Mouse (Mus musculus) fibroblast of lung, adult 2 months (primary cell): ENCODE results near the gene Rassf1.
"Not testable (repeated sequence)": the region's sequence is repeated elsewhere in the genome, so short reads cannot be mapped to it uniquely, and the experiment has no call there.

ENCODE experiments used
- DNase-seq: peaks from one replicate; pipeline ENCODE4 v3.0.0-alpha.2; 2011; ENCODE audit warnings: low read depth

The Rassf1 gene

GRCm38 (mm10) chr9:107555701-107556100 is 4.3 kb downstream of the Rassf1 start:
- no peak for DNase-seq

DNA sequence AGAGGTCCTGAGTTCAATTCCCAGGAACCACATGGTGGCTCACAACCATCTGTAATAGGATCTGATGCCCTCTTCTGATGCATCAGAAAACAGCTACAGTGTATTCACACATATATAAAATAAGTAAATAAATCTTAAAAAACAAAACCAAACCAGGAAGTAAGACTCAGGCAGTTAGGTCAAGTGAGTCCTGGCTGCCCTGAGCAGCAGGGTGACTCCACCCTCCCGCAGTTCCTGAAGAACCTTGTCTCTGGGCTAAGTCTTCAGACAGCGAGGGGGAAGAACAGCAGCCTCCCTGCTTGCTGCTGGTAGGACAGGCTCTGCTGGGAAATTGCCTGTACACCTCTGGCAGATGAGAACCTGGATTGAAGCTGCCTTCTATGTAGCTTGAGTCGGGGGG is 5.0 kb downstream of the Rassf1 start:
- no peak for DNase-seq

GRCm38 (mm10) chr9:107563029-107563581 is 11.8 kb downstream of the Rassf1 start, which contains the start of gene Tusc2:
Tusc2 (plus strand) TSS chr9:107563255.
- DNase-seq: peak; percentile 90

DNA sequence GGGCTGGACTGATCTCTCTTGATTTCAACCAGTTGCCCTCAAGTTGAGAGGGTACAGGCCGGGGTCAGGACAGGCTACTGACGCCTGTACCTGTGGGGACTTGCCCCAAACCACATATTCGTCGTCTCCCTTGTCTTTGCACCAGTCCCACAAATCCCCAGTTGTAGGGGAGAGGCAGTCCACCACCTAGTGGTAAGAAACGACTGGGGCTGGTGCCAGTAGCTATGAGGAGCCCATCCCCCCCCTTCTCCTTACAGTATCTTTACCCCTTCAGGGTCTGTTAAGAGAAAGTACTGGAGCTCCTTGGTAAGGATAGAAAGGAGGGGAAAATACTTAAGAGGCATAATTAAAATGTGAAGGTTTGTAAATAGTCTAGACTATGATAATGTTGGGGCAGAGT is 14.2 kb downstream of the Rassf1 start:
- not testable (repeated sequence) for DNase-seq

DNA sequence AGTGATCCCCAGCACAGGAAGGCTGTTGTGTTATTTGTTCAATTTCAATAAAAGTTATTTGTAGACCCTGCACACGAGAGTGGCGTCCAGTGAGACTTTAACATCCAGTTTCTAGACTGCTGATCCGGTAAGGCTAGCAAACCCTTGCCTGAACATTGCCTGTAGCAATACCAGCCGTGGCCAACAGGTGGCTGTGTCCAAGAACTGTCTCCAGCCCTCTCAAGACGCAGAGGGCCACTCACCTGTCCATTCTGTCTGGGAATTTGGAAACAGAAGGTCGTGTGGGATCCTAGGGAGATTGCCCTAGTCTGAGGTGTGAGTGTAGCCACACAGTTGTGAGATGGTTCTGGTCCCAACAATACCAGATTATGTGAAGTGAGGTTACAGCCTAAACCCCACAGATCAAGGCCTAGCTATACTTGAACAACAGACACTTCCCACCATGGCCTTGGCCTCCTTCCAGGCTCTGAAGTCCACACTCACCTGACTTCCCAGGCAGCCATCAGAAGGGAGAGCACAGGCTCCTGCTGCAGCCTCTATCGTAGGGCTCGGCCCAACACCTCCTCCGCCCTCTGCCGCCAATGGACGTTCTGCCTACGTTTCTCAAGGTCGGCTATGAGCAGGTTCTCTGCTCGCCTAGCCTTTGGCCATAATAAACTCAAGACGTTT is 14.8 kb downstream of the Rassf1 start:
- no peak for DNase-seq

GRCm38 (mm10) chr9:107566855-107567254 is 15.5 kb downstream of the Rassf1 start:
- DNase-seq: no peak

- no peak for DNase-seq
Observed at GRCm38 (mm10) chr9:107567702-107568319, 16.5 kb downstream of the Rassf1 start, which contains the start of gene Hyal2. Hyal2 (plus strand) TSS chr9:107567945.

DNA sequence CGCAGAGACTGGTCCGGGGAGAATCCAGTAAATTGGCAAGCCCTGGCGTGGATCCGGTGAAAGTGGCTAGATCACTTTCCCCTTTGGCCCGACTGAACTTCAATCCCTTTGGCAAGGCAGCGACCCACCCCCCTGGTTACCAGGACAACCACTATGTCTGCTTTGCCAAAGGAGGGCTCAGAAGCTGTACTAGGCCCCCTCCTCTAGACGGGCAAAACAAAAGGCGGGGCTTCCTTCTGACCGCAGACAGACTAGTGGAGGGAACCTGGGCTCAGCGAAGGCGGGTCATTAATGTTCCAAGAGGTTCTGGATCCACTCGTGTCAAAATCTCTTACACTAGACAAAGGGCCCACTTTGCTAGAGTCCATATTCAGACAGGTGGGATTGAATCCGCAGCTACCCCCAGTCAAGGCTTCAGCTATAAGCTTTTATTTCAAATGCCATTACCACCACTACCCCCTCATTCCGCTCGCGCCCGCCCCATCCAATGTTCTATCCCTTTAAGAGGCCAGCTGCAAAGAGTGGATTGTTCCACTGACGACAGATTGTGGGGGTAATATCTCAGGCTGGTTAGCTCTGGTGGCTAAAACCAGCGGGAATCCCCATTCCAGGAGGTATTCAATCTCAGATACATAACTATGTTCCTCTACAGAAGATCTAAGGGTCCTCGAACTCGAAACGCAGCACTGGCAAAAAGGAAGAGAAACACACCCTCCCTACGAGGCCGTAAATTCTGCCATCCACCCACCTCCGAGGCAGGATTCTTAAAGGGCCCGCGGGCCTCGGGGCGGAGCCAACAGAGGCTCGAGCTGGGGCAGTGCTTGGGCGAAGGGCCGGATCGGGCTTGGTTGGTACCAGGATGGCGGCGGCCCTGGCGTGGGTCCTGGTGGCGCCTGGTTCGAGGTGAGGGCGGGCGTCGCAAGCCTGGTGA is 17.2 kb downstream of the Rassf1 start:
- no peak for DNase-seq

GRCm38 (mm10) chr9:107569270-107569669 is 17.9 kb downstream of the Rassf1 start:
- DNase-seq: no peak

- no peak for DNase-seq
Observed at GRCm38 (mm10) chr9:107570016-107570415, 18.7 kb downstream of the Rassf1 start.

- no peak for DNase-seq
Observed at GRCm38 (mm10) chr9:107570845-107571244, 19.5 kb downstream of the Rassf1 start.

- no peak for DNase-seq
Observed at GRCm38 (mm10) chr9:107571534-107572326, 20.4 kb downstream of the Rassf1 start.

DNA sequence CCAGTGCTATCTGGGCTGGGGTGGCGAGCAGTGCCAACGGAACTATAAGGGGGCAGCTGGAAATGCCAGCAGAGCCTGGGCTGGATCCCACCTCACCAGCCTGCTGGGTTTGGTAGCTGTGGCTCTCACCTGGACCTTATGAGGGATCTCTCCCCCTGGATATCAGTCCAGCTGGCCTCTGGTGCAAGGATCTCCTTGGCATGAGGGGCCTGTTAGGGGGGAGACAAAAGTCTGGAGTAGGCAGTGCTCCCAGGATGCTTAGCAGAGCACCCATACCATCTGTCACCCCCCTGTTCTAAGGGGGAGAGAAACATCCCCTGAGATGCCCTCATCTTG is 20.9 kb downstream of the Rassf1 start:
- DNase-seq: no peak

DNA sequence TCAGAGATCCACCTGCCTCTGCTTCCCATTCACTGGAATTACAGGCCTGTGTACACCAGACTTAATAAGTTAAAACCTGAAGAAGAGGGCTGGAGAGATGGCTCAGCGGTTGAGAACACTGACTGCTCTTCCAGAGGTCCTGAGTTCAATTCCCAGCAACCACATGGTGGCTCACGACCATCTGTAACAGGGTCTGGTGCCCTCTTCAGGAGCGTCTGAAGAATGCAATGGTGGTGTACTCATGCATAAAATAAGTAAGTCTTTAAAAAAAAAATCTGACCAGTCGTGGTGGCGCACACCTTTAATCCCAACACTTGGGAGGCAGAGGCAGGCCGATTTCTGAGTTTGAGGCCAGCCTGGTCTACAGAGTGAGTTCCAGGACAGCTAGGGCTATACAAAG is 22.4 kb downstream of the Rassf1 start:
- not testable (repeated sequence) for DNase-seq

DNA sequence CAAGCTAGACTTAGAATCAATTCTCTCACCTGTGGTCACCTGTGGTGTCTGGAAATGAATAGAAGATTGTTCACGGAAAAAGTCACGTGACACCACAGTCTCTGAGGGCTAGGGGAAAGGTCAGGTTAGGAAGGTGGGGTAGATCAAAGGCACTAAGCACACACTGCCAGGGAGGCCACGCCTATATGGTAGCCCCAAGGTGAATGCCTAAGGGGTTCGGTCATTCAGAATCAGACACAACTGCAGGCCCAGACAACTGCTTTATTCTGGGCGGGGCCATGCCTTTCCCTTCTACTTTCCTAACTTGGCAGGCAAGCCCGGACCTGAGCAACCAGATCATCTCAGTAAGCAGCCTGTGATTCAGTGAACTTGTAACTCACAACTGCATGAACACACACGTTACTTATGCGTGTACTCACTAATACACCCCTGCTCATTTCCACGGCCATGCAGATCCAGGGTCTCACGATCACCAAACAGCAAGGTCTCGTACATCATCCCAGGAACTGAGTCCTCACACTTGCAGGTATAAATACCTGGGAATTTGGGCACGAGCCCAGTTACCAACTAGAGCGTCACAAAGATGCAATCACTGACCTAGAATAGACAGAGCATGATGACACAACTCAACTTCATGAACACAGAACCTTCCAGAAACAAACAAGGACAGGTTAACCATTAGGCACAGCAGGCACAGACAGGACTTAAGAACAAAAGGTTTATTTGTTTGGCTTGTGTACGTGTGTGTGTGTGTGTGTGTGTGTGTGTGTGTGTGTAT is 24.4 kb downstream of the Rassf1 start:
- DNase-seq: no peak

DNA sequence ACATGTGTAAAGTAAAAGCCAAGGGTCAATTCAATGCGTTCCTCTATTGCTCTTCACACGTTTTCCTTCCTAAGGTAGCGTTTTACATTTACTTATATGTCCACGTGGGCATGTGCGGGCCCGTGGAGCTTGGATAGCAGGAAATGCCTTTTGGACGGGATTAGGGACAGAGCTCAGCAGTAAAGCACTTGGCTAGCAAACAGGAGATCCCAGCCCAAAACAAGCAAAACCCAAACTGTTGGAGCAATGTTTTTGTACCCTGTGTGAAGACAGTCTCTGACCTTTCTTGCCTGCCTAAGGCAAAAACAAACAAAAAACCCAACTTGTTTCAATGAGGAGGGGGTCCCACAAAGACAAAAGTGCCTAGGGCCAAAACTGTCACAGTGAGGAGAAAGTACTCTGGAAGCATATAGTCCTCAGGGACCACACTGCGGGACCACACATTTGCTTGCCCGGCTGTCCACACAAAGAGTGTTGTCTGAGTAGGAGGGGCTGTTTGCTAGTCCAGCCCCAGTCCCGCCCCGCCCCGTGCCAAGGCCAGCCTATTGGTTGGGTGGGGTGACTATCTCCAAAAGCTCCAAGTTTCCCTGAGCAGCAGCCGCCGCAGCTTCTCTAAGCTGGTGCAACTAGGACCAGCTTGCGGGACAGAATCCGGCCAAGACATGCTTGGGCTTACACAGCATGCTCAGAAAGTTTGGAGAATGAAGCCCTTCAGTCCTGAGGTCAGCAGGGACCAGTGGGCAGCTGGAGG is 25.2 kb downstream of the Rassf1 start, which contains the start of gene Hyal1:
TSS of gene Hyal1 (plus strand) at position 571 of the 751 bp plus-strand sequence.
- peak; percentile 81 for DNase-seq

DNA sequence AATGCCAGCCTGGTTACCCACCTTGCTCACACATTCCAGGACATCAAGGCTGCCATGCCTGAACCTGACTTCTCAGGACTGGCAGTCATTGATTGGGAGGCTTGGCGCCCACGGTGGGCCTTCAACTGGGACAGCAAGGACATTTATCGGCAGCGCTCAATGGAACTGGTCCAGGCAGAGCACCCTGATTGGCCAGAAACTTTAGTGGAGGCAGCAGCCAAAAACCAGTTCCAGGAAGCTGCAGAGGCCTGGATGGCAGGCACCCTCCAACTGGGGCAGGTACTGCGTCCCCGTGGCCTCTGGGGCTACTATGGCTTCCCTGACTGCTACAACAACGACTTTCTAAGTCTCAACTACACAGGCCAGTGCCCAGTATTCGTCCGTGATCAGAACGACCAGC is 26.5 kb downstream of the Rassf1 start:
- DNase-seq: no peak

GRCm38 (mm10) chr9:107578587-107578986 is 27.2 kb downstream of the Rassf1 start, which contains the start of gene Naa80:
Naa80 (plus strand) TSS chr9:107578887.
- DNase-seq: no peak

- no peak for DNase-seq
Observed at GRCm38 (mm10) chr9:107579023-107579900, 27.9 kb downstream of the Rassf1 start.
